Mouse (Mus musculus) liver, embryonic 14.5 days (tissue): ENCODE results near the gene Gtf3c2.

Source experiments
- CTCF ChIP-seq: IDR thresholded peaks from 2 replicates; pipeline ENCODE4 v1.5.1; 2016; ENCODE audit warnings: antibody characterized with exemption, low read depth, control low read depth
- EP300 ChIP-seq: IDR thresholded peaks from 2 replicates; pipeline ENCODE4 v1.6.1; 2016; ENCODE audit warnings: antibody characterized with exemption, low read depth

GRCm38 (mm10) chr5:31193631-31194281 lies 13.8 kb upstream of the Gtf3c2 start:
- TF ChIP-seq CTCF (no peak), EP300 (no peak)
